Mouse (Mus musculus) lung, embryonic 14.5 days (tissue): ENCODE measurements around the gene 4930451I11Rik. TPM values are rescaled to one million over a fixed set of nuclear protein-coding genes. Genes with fewer than 3 reads are reported as not detected.

Source experiments
- ATAC-seq: fragments of 200-750 bp; cut with Nextera tagmentation; 2 replicates; pipeline ENCODE4 v1.8.0; 2017; ENCODE audit warnings: mild to moderate bottlenecking, moderate TSS enrichment, moderate library complexity; ENCODE audit not compliant: insufficient read depth
- DNase-seq: peaks from one replicate; pipeline ENCODE4 v3.0.0-alpha.2; 2015
- H3K27ac ChIP-seq: fragments of 300-500 bp; sonication (generic); 2 replicates; pipeline ENCODE4 v1.5.1; 2014; ENCODE audit warnings: low read depth, mild to moderate bottlenecking, moderate library complexity
- H3K27me3 ChIP-seq: fragments of 300-500 bp; sonication (generic); 2 replicates; pipeline ENCODE4 v1.6.1; 2014; ENCODE audit warnings: low read length, control low read depth; ENCODE audit not compliant: insufficient read depth
- H3K36me3 ChIP-seq: fragments of 300-500 bp; sonication (generic); 2 replicates; pipeline ENCODE4 v1.6.1; 2014; ENCODE audit warnings: control low read depth; ENCODE audit not compliant: insufficient read depth
- H3K4me1 ChIP-seq: fragments of 300-500 bp; sonication (generic); 2 replicates; pipeline ENCODE4 v1.6.1; 2014; ENCODE audit warnings: antibody characterized with exemption, control low read depth; ENCODE audit not compliant: insufficient read depth
- H3K4me2 ChIP-seq: fragments of 300-500 bp; sonication (generic); 2 replicates; pipeline ENCODE4 v1.6.1; 2014; ENCODE audit warnings: mild to moderate bottlenecking
- H3K4me3 ChIP-seq: fragments of 300-500 bp; sonication (generic); 2 replicates; pipeline ENCODE4 v1.5.1; 2014; ENCODE audit warnings: low read depth, low read length
- H3K9ac ChIP-seq: fragments of 300-500 bp; sonication (generic); 2 replicates; pipeline ENCODE4 v1.6.1; 2014
- H3K9me3 ChIP-seq: fragments of 300-500 bp; sonication (generic); 2 replicates; pipeline ENCODE4 v1.6.1; 2016; ENCODE audit warnings: low read depth, low read length, control low read depth
- CTCF ChIP-seq: IDR thresholded peaks from 2 replicates; pipeline ENCODE4 v1.5.1; 2016; ENCODE audit warnings: antibody characterized with exemption, low read depth
- WGBS: fragments of 180-500 bp; shearing (Covaris S2); extraction: QIAGEN DNeasy Blood & Tissue Kit; methylation state at CpG from one replicate; pipeline ENCODE4 v1.1.7; 2014; 5-methylcytosine and 5-hydroxymethylcytosine counted together
- polyA plus RNA-seq: library from polyadenylated mRNA; unstranded; fragments of >200 nt; fragmentation: Nextera tagmentation; extraction: Ambion mirVana; gene quantifications from 2 replicates; pipeline ENCODE4 v1.2.1, GENCODE M21; 2014

4930451I11Rik gene
- polyA plus RNA-seq, 1 experiment from 2014 or later: not detected

GRCm38 (mm10) chr7:126808703-126809455 is 22.6 kb downstream of the 4930451I11Rik start:
- H3K36me3 ChIP-seq: peaks cover 11% of the 10 kb centered on the region; the same call in 1 of the 2 replicates
- H3K9me3 ChIP-seq: no peaks in the 10 kb centered on the region
- peak; percentile 97 for DNase-seq
- peak overlapping the region; percentile 72 for H3K9ac ChIP-seq
- H3K4me1 ChIP-seq: peaks cover 18% of the 10 kb centered on the region
- peak; percentile 96 for ATAC-seq
- H3K4me2 ChIP-seq: peak overlapping the region; percentile 92
- no peaks in the 10 kb centered on the region for H3K27me3 ChIP-seq
- under 1% methylated on average over 43 of the region's 43 CpGs for WGBS
- peak overlapping the region; percentile 83 for H3K27ac ChIP-seq
- peak; percentile 21; the same call in 1 of the 2 replicates for TF ChIP-seq CTCF
- peak overlapping the region; percentile 73 for H3K4me3 ChIP-seq

GRCm38 (mm10) chr7:126807405-126807804 is 24.0 kb downstream of the 4930451I11Rik start:
- Histone ChIP-seq H3K27ac (no peak overlapping the region), H3K36me3 (peaks cover 16% of the 10 kb centered on the region; the same call in 1 of the 2 replicates), H3K27me3 (no peaks in the 10 kb centered on the region), H3K4me2 (peak overlapping the region; percentile 92), H3K9ac (peak overlapping the region; percentile 72), H3K9me3 (no peaks in the 10 kb centered on the region), H3K4me1 (peaks cover 18% of the 10 kb centered on the region), H3K4me3 (peak overlapping the region; percentile 73)
- 54% methylated on average over 4 of the region's 4 CpGs for WGBS
- TF ChIP-seq CTCF: no peak
- DNase-seq (no peak), ATAC-seq (no peak)

GRCm38 (mm10) chr7:126806956-126807355 is 24.5 kb downstream of the 4930451I11Rik start:
- ATAC-seq (no peak), DNase-seq (peak; percentile 68)
- Histone ChIP-seq H3K27me3 (no peaks in the 10 kb centered on the region), H3K36me3 (peaks cover 16% of the 10 kb centered on the region; the same call in 1 of the 2 replicates), H3K4me2 (peak overlapping the region; percentile 10), H3K4me3 (no peak overlapping the region), H3K4me1 (peaks cover 18% of the 10 kb centered on the region), H3K9me3 (no peaks in the 10 kb centered on the region), H3K9ac (peak overlapping the region; percentile 29), H3K27ac (no peak overlapping the region)
- TF ChIP-seq CTCF: no peak
- WGBS: 59% methylated on average over 6 of the region's 6 CpGs

- no peaks in the 10 kb centered on the region for H3K9me3 ChIP-seq
- ATAC-seq (no peak), DNase-seq (no peak)
- no peaks in the 10 kb centered on the region for H3K27me3 ChIP-seq
- no peak overlapping the region for H3K4me2 ChIP-seq
- peaks cover 16% of the 10 kb centered on the region; the same call in 1 of the 2 replicates for H3K36me3 ChIP-seq
- no peak for TF ChIP-seq CTCF
- no peak overlapping the region for H3K9ac ChIP-seq
- H3K27ac ChIP-seq: no peak overlapping the region
- peaks cover 13% of the 10 kb centered on the region for H3K4me1 ChIP-seq
- H3K4me3 ChIP-seq: no peak overlapping the region
Measured at GRCm38 (mm10) chr7:126803751-126804150, 27.7 kb downstream of the 4930451I11Rik start.

- Histone ChIP-seq H3K9ac (no peak overlapping the region), H3K27ac (no peak overlapping the region), H3K4me3 (no peak overlapping the region), H3K4me2 (no peak overlapping the region), H3K4me1 (peaks cover 12% of the 10 kb centered on the region), H3K27me3 (no peaks in the 10 kb centered on the region), H3K36me3 (peaks cover 16% of the 10 kb centered on the region; the same call in 1 of the 2 replicates), H3K9me3 (no peaks in the 10 kb centered on the region)
- TF ChIP-seq CTCF: no peak
- DNase-seq (no peak), ATAC-seq (no peak)
- WGBS: 82% methylated on average over 6 of the region's 6 CpGs
Measured at GRCm38 (mm10) chr7:126803181-126803580, 28.3 kb downstream of the 4930451I11Rik start.

GRCm38 (mm10) chr7:126802134-126802889 is 29.1 kb downstream of the 4930451I11Rik start:
- Histone ChIP-seq H3K9ac (no peak overlapping the region), H3K27ac (no peak overlapping the region)

GRCm38 (mm10) chr7:126801057-126801422 is 30.4 kb downstream of the 4930451I11Rik start:
- Histone ChIP-seq H3K27ac (no peak overlapping the region), H3K4me1 (peaks cover 5% of the 10 kb centered on the region), H3K4me3 (no peak overlapping the region), H3K9ac (no peak overlapping the region), H3K36me3 (peaks cover 30% of the 10 kb centered on the region), H3K9me3 (no peaks in the 10 kb centered on the region), H3K4me2 (no peak overlapping the region), H3K27me3 (no peaks in the 10 kb centered on the region)
- no peak for TF ChIP-seq CTCF
- 91% methylated on average over 16 of the region's 16 CpGs for WGBS
- DNase-seq: no peak
- ATAC-seq: no peak

More at GRCm38 (mm10) chr7:126802134-126802889, 29.1 kb downstream of the 4930451I11Rik start:
- 79% methylated on average over 11 of the region's 11 CpGs for WGBS
- no peak for TF ChIP-seq CTCF
- no peaks in the 10 kb centered on the region for H3K27me3 ChIP-seq
- H3K9me3 ChIP-seq: no peaks in the 10 kb centered on the region
- no peak overlapping the region for H3K4me3 ChIP-seq
- DNase-seq (no peak), ATAC-seq (no peak)
- H3K4me1 ChIP-seq: peaks cover 7% of the 10 kb centered on the region
- H3K4me2 ChIP-seq: no peak overlapping the region
- peaks cover 24% of the 10 kb centered on the region; the same call in 1 of the 2 replicates for H3K36me3 ChIP-seq
